Comparison of ENCODE assay signal across 8 mouse cellular contexts in the genomic region with DNA sequence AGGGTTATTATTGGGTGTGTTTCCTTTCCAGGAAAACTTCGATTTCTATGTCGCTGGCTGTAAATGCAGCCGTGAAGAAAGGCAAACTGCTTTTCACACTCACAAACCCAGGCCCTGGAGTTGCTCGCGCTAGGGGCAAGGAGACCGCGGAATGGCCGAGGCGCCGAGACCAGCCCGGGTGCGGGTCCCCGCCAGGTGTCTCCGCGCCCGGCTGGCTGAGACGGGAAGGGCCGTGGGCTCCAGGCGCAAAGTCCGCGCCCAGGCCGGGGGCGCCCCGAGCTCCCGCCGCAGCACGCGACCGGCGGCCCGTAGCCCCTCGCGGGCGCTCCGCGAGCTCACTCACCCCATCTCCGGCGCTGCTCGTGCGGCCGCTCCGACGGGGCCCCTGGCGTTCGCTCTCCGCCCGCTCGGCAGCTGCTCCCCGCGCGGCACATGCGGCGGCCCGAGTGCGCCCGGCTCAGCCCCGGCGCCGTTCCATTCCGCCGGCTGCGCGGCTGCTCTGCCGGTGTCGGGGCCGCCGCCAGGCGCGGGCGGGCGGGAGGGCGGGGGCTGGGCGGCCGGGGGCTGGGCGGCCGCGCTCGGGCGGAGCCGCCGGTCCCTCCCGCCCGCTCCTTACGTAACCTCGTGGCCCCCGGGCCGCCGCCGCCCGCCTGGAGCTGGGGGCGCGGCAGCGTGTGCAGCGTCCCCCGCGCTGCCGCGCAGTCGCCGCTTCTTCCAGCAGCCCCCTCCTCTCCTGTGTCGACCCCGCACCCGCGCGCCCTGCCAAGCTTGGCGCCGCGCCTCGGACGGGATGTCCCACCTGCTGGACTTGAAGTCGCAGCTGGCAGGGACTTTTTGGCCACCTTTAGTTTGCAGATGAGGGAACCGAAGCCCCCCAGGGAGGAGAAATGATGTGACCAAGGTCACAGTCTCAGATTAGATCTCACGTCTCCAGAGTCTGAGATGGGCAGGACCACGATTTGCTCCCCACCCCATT. TPM values are rescaled to one million over a fixed set of nuclear protein-coding genes. Genes with fewer than 3 reads are reported as not detected.
A peak's percentile ranks its signal among the peaks of the same experiment; 100 is the strongest.
DNase-seq lines count a peak whose midpoint lies in the region; ATAC-seq and TF ChIP-seq lines count a peak whose summit lies in the region.

No protein-coding gene starts in this region.

- TF ChIP-seq EP300 in MEL (IDR thresholded peaks at IDR 0.05; ENCODE audit: low read depth in 1 of 2, low read length in 2 of 2) = no peak

- peak overlapping the region; percentile 81 to 92 for H3K4me3 ChIP-seq in MEL (ENCODE audit: control insufficient read depth in 1 of 2, insufficient read depth in 1 of 2, low read depth in 2 of 2, low read length in 2 of 2)
- peak overlapping the region; percentile 68 for H3K4me3 ChIP-seq in embryonic facial prominence, embryonic 11.5 days (ENCODE audit: low read depth, low read length)
- peak overlapping the region; percentile 75 for H3K4me3 ChIP-seq in limb, embryonic 10.5 days
- peak overlapping the region; percentile 81 for H3K4me3 ChIP-seq in midbrain, embryonic 15.5 days

- H3K27me3 ChIP-seq in MEL (ENCODE audit: control insufficient read depth in 1 of 2, insufficient read depth in 2 of 2, low read length in 2 of 2) = no peaks in the 10 kb centered on the region
- H3K27me3 ChIP-seq in embryonic facial prominence, embryonic 11.5 days (ENCODE audit: control insufficient read depth, insufficient read depth, low read length) = peaks cover 3% of the 10 kb centered on the region
- H3K27me3 ChIP-seq in limb, embryonic 10.5 days (ENCODE audit: low read depth, poor library complexity, severe bottlenecking) = peaks cover 63% of the 10 kb centered on the region
- H3K27me3 ChIP-seq in midbrain, embryonic 15.5 days (replicated peaks) = no peaks in the 10 kb centered on the region

- peak; percentile 51 for DNase-seq in cerebellum, adult 11-12 months
- no peak for DNase-seq in cerebellum, adult 9-10 months
- no peak for DNase-seq in MEL (ENCODE audit: low read depth, low spot score)
- peak; percentile 51 for DNase-seq in embryonic facial prominence, embryonic 11.5 days (ENCODE audit: low spot score)
- peak; percentile 44 to 46 for DNase-seq in heart, postnatal 10 days
- DNase-seq in limb, embryonic 10.5 days (ENCODE audit: low spot score) = peak; percentile 65
- peak; percentile 41 for DNase-seq in yolk sac, embryonic 10.5 days (ENCODE audit: low spot score)

- H3K9ac ChIP-seq in MEL (ENCODE audit: control insufficient read depth, low read depth, low read length, poor library complexity, severe bottlenecking) = peak overlapping the region; percentile 78
- peak overlapping the region; percentile 74 for H3K9ac ChIP-seq in embryonic facial prominence, embryonic 11.5 days (replicated peaks; ENCODE audit: low read length)
- H3K9ac ChIP-seq in midbrain, embryonic 15.5 days = peak overlapping the region; percentile 62

- 0 out of 2 replicates have a peak, but pooled peaks have one; percentile 61 for ATAC-seq in embryonic facial prominence, embryonic 11.5 days (replicated peaks; ENCODE audit: insufficient number of reproducible peaks, low FRiP score, low TSS enrichment, low read depth)
- peak; percentile 83 for ATAC-seq in midbrain, embryonic 15.5 days (replicated peaks)

- under 1% methylated on average over 107 of the region's 114 CpGs for WGBS in embryonic facial prominence, embryonic 11.5 days
- 2% methylated on average over 106 of the region's 114 CpGs for WGBS in limb, embryonic 10.5 days
- under 1% methylated on average over 97 of the region's 114 CpGs for WGBS in midbrain, embryonic 15.5 days

- intact Hi-C loops in heart, postnatal 10 days (cut with DNase I) = no loop called here

- TF ChIP-seq POLR2A in MEL (IDR thresholded peaks at IDR 0.05; ENCODE audit: control insufficient read depth in 1 of 2, insufficient read depth in 1 of 2, low read depth in 1 of 2, low read length in 2 of 2, poor library complexity in 1 of 2) = no peak

- TF ChIP-seq CTCF in MEL (IDR thresholded peaks at IDR 0.05 in 2 of 3, conservative IDR thresholded peaks at IDR 0.05 in 1 of 3; ENCODE audit: control insufficient read depth in 1 of 3, insufficient read depth in 1 of 3, low read depth in 2 of 3, low read length in 3 of 3, poor library complexity in 1 of 3, severe bottlenecking in 1 of 3) = no peak

- H3K4me1 ChIP-seq in MEL (ENCODE audit: control insufficient read depth in 1 of 2, insufficient read depth in 2 of 2, low read length in 2 of 2) = peaks cover 0 to 10% of the 10 kb centered on the region in 2 experiments; a peak in 2 of 4 replicates
- peaks cover 4% of the 10 kb centered on the region; the same call in 1 of the 2 replicates for H3K4me1 ChIP-seq in embryonic facial prominence, embryonic 11.5 days (ENCODE audit: control insufficient read depth, insufficient read depth, low read length)
- H3K4me1 ChIP-seq in limb, embryonic 10.5 days = peaks cover 19% of the 10 kb centered on the region
- H3K4me1 ChIP-seq in midbrain, embryonic 15.5 days = peaks cover 17% of the 10 kb centered on the region

- peak overlapping the region; percentile 94 for H3K4me2 ChIP-seq in embryonic facial prominence, embryonic 11.5 days (ENCODE audit: low read depth, low read length)
- H3K4me2 ChIP-seq in midbrain, embryonic 15.5 days = peak overlapping the region; percentile 83

- peaks cover 14% of the 10 kb centered on the region; the same call in 1 of the 2 replicates for H3K79me2 ChIP-seq in MEL (ENCODE audit: control insufficient read depth, insufficient read depth, low read length, poor library complexity)

- peak overlapping the region; percentile 61 for H3K27ac ChIP-seq in MEL (ENCODE audit: control insufficient read depth, low read depth, low read length)
- no peak overlapping the region; the same call in 1 of the 2 replicates for H3K27ac ChIP-seq in embryonic facial prominence, embryonic 11.5 days (replicated peaks; ENCODE audit: low read depth, low read length)
- H3K27ac ChIP-seq in limb, embryonic 10.5 days = peak overlapping the region; percentile 89
- H3K27ac ChIP-seq in midbrain, embryonic 15.5 days = peak overlapping the region; percentile 70

- H3K36me3 ChIP-seq in MEL (ENCODE audit: control insufficient read depth in 1 of 2, insufficient read depth in 2 of 2, low read length in 2 of 2) = peaks cover 0 to 7% of the 10 kb centered on the region in 2 experiments; a peak in 2 of 4 replicates
- no peaks in the 10 kb centered on the region for H3K36me3 ChIP-seq in embryonic facial prominence, embryonic 11.5 days (replicated peaks; ENCODE audit: control insufficient read depth, insufficient read depth, low read depth, low read length)
- H3K36me3 ChIP-seq in limb, embryonic 10.5 days = no peaks in the 10 kb centered on the region
- no peaks in the 10 kb centered on the region for H3K36me3 ChIP-seq in midbrain, embryonic 15.5 days (replicated peaks)

- no peaks in the 10 kb centered on the region for H3K9me3 ChIP-seq in MEL (replicated peaks; ENCODE audit: insufficient read depth, low read length)
- H3K9me3 ChIP-seq in embryonic facial prominence, embryonic 11.5 days (replicated peaks; ENCODE audit: control insufficient read depth, low read length) = no peaks in the 10 kb centered on the region
- H3K9me3 ChIP-seq in limb, embryonic 10.5 days (replicated peaks) = no peaks in the 10 kb centered on the region
- H3K9me3 ChIP-seq in midbrain, embryonic 15.5 days = no peaks in the 10 kb centered on the region

- no peak for TF ChIP-seq RAD21 in MEL (IDR thresholded peaks at IDR 0.05; ENCODE audit: low read depth, low read length)

TF ChIP-seq in MEL, 35 proteins besides CTCF, POLR2A, EP300 and RAD21:
- TF ChIP-seq NRF1 (IDR thresholded peaks at IDR 0.05; ENCODE audit: insufficient read depth, low read depth, low read length, poor library complexity, severe bottlenecking) (no peak), ZMIZ1 (IDR thresholded peaks at IDR 0.05; ENCODE audit: low read depth, low read length) (no peak), NELFE (IDR thresholded peaks at IDR 0.05; ENCODE audit: low read depth, low read length) (peak; percentile 24; the same call in 1 of the 2 replicates), POLR2AphosphoS5 (IDR thresholded peaks at IDR 0.05; ENCODE audit: borderline replicate concordance, low read depth, low read length) (no peak), CHD1 (IDR thresholded peaks at IDR 0.05; ENCODE audit: low read depth, low read length) (no peak), USF2 (IDR thresholded peaks at IDR 0.05; ENCODE audit: borderline replicate concordance in 1 of 2, insufficient read depth in 1 of 2, low read depth in 1 of 2, low read length in 2 of 2) (no peak)

RNA-seq across cellular contexts. Expression of a gene that starts 0.6 kb away (rescaled TPM):
- total RNA-seq in MEL (2012; rRNA removed) = 18.4 and 19.4 TPM in 2 replicates
- polyA plus RNA-seq in MEL (2012; ENCODE audit: insufficient read depth in 1 of 2, insufficient read length in 2 of 2, low read depth in 1 of 2, low replicate concordance in 2 of 2, missing spikeins in 1 of 2) = 10 to 100 TPM in 1 of 2 experiments, not detected in 1; 39.0 TPM
- 21.0 and 24.4 TPM in 2 replicates for polyA plus RNA-seq in embryonic facial prominence, embryonic 11.5 days (2014; fragmentation: Nextera tagmentation; extraction: Ambion mirVana)
- 10 to 100 TPM; 58.8 to 59.7 TPM for total RNA-seq in heart, postnatal 10 days (2021)
- polyA plus RNA-seq in limb, embryonic 10.5 days (2016; fragmentation: Nextera tagmentation; extraction: Ambion mirVana) = 14.3 and 23.3 TPM in 2 replicates
- polyA plus RNA-seq in midbrain, embryonic 15.5 days (2015; fragmentation: Nextera tagmentation; extraction: Ambion mirVana) = 21.8 and 24.6 TPM in 2 replicates

RNA-seq across cellular contexts. Expression of a gene that starts 56.0 kb away (rescaled TPM):
- total RNA-seq in MEL (2012; rRNA removed) = 44.0 and 49.0 TPM in 2 replicates
- polyA plus RNA-seq in MEL (2012; ENCODE audit: insufficient read depth in 1 of 2, insufficient read length in 2 of 2, low read depth in 1 of 2, low replicate concordance in 2 of 2, missing spikeins in 1 of 2) = 10 to 100 TPM in 1 of 2 experiments, not detected in 1; 33.9 TPM
- 143 and 151 TPM in 2 replicates for polyA plus RNA-seq in embryonic facial prominence, embryonic 11.5 days (2014; fragmentation: Nextera tagmentation; extraction: Ambion mirVana)
- 10 to 100 TPM; 33.1 to 35.1 TPM for total RNA-seq in heart, postnatal 10 days (2021)
- 111 TPM in 2 replicates for polyA plus RNA-seq in limb, embryonic 10.5 days (2016; fragmentation: Nextera tagmentation; extraction: Ambion mirVana)
- polyA plus RNA-seq in midbrain, embryonic 15.5 days (2015; fragmentation: Nextera tagmentation; extraction: Ambion mirVana) = 145 and 148 TPM in 2 replicates

Comparison
In these comparisons a context has a peak if more than half of its experiments do, and no peak if none do; other contexts are left out.
1. DNase-seq: peak in cerebellum, adult 11-12 months (single experiment), embryonic facial prominence, embryonic 11.5 days (single experiment), heart, postnatal 10 days (2 of 2), limb, embryonic 10.5 days (single experiment) and yolk sac, embryonic 10.5 days (single experiment); none in cerebellum, adult 9-10 months (single experiment) and MEL (single experiment).
2. Peak in every context shown above with its lines, with median percentiles within 50 percentile points of each other: H3K4me3 ChIP-seq and H3K9ac ChIP-seq.